Mouse (Mus musculus) megakaryocyte, embryonic 14.5 days (primary cell): Measurements from ENCODE around the gene Xpr1.

ENCODE experiments used
- FLI1 ChIP-seq: IDR thresholded peaks from 2 replicates; pipeline ENCODE4 v1.6.1; 2012; ENCODE audit warnings: low read length, inconsistent platforms, mixed read lengths
- GATA1 ChIP-seq: IDR thresholded peaks from 3 replicates; pipeline ENCODE4 v1.6.1; 2012; ENCODE audit warnings: mixed read lengths, low read length, inconsistent platforms, borderline replicate concordance

- TF ChIP-seq GATA1 (no peak), FLI1 (no peak)
Observed at GRCm38 (mm10) chr1:155233378-155233777, 183.8 kb downstream of the Xpr1 start.
